Mouse (Mus musculus) embryonic facial prominence, embryonic 14.5 days (tissue): Measurements from ENCODE around the gene Hoxb6. TPM values are rescaled to one million over a fixed set of nuclear protein-coding genes. Genes with fewer than 3 reads are reported as not detected.

Source experiments
- ATAC-seq: fragments of 200-750 bp; cut with Nextera tagmentation; 2 replicates; pipeline ENCODE4 v1.8.0; 2017; ENCODE audit warnings: low read depth, moderate number of reproducible peaks, moderate TSS enrichment
- DNase-seq: peaks from one replicate; pipeline ENCODE4 v3.0.0-alpha.2; 2015; ENCODE audit warnings: low spot score
- H3K27ac ChIP-seq: fragments of 300-500 bp; sonication (generic); replicated peaks from 2 replicates; pipeline ENCODE4 v1.5.1; 2014; ENCODE audit warnings: low read depth, mild to moderate bottlenecking, low read length, moderate library complexity
- H3K27me3 ChIP-seq: fragments of 300-500 bp; sonication (generic); replicated peaks from 2 replicates; pipeline ENCODE4 v1.6.1; 2014; ENCODE audit warnings: low read length; ENCODE audit not compliant: control insufficient read depth, insufficient read depth
- H3K36me3 ChIP-seq: fragments of 300-500 bp; sonication (generic); 2 replicates; pipeline ENCODE4 v1.6.1; 2014; ENCODE audit warnings: low read length, mixed read lengths; ENCODE audit not compliant: control insufficient read depth, insufficient read depth
- H3K4me1 ChIP-seq: fragments of 300-500 bp; sonication (generic); 2 replicates; pipeline ENCODE4 v1.6.1; 2014; ENCODE audit warnings: antibody characterized with exemption, low read length; ENCODE audit not compliant: control insufficient read depth, insufficient read depth
- H3K4me2 ChIP-seq: fragments of 300-500 bp; sonication (generic); 2 replicates; pipeline ENCODE4 v1.6.1; 2014; ENCODE audit warnings: low read depth, mild to moderate bottlenecking, low read length, moderate library complexity, mixed read lengths
- H3K4me3 ChIP-seq: fragments of 300-500 bp; sonication (generic); 2 replicates; pipeline ENCODE4 v1.5.1; 2014; ENCODE audit warnings: low read depth, mild to moderate bottlenecking, low read length
- H3K9ac ChIP-seq: fragments of 300-500 bp; sonication (generic); 2 replicates; pipeline ENCODE4 v1.6.1; 2014; ENCODE audit warnings: low read depth, mild to moderate bottlenecking, low read length, moderate library complexity, mixed read lengths
- H3K9me3 ChIP-seq: fragments of 300-500 bp; sonication (generic); 2 replicates; pipeline ENCODE4 v1.6.1; 2016; ENCODE audit warnings: low read length; ENCODE audit not compliant: control insufficient read depth
- WGBS: fragments of 180-500 bp; shearing (Covaris S2); extraction: QIAGEN DNeasy Blood & Tissue Kit; methylation state at CpG from one replicate; pipeline ENCODE4 v1.1.7; 2014; 5-methylcytosine and 5-hydroxymethylcytosine counted together
- polyA plus RNA-seq: library from polyadenylated mRNA; unstranded; fragments of >200 nt; fragmentation: Nextera tagmentation; extraction: Ambion mirVana; gene quantifications from 2 replicates; pipeline ENCODE4 v1.2.1, GENCODE M21; 2014

Gene Hoxb6
- polyA plus RNA-seq, result 0.22 and 0.97 TPM in 2 replicates

- peak within 1 kb of the TSS; percentile 2; the same call in 1 of the 2 replicates for H3K4me3 ChIP-seq
- H3K27ac ChIP-seq, result no peak within 1 kb of the TSS; the same call in 1 of the 2 replicates
- no peak for DNase-seq
- no peak for ATAC-seq
- no peaks in the 10 kb centered on the region for H3K36me3 ChIP-seq
- no peaks in the 10 kb centered on the region for H3K4me1 ChIP-seq
- H3K4me2 ChIP-seq, result no peak within 1 kb of the TSS
- WGBS, result 3% methylated on average over 22 of the region's 22 CpGs
- no peaks in the 10 kb centered on the region for H3K9me3 ChIP-seq
- peaks cover 99% of the 10 kb centered on the region for H3K27me3 ChIP-seq
- H3K9ac ChIP-seq, result 0 out of 2 replicates have a peak within 1 kb of the TSS, but pooled peaks have one; percentile 19
Observed at GRCm38 (mm10) chr11:96291681-96292564, at the start of gene Hoxb6. Gene Hoxb6 (plus strand): TSS chr11:96292476.

DNA sequence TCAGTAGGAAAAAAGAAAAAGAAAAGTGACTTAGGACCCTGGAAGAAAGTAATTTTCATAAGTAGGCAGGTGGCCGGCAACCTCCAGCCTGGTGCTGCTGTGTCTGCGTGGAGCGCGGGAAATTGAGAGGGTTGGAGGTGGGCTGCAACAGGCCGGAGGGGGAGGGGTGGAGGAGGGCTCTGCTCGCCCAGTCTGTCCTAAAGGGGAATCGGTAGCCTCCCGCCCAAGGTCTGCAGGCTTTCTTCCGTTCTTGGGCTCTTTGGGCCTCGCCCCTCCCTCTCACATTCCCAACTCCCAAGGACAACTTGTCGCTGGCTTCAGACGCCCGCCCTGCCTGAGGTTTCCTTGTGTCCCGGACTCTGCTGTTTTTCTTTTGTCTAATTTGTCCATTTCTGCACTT is 41.4 kb upstream of the Hoxb6 start:
- no peak overlapping the region for H3K4me3 ChIP-seq
- no peak overlapping the region for H3K4me2 ChIP-seq
- no peak overlapping the region for H3K27ac ChIP-seq
- DNase-seq, result no peak
- H3K4me1 ChIP-seq, result no peaks in the 10 kb centered on the region
- H3K9ac ChIP-seq, result no peak overlapping the region
- ATAC-seq, result no peak
- H3K27me3 ChIP-seq, result peaks cover 90% of the 10 kb centered on the region
- WGBS, result 2% methylated on average over 8 of the region's 14 CpGs
- no peaks in the 10 kb centered on the region for H3K9me3 ChIP-seq
- H3K36me3 ChIP-seq, result no peaks in the 10 kb centered on the region

- Histone ChIP-seq H3K9ac (no peak overlapping the region), H3K4me3 (no peak overlapping the region), H3K27ac (no peak overlapping the region), H3K36me3 (no peaks in the 10 kb centered on the region), H3K9me3 (no peaks in the 10 kb centered on the region), H3K4me2 (no peak overlapping the region), H3K27me3 (peaks cover 91% of the 10 kb centered on the region), H3K4me1 (no peaks in the 10 kb centered on the region)
- no peak for DNase-seq
- WGBS, result 1% methylated on average over 42 of the region's 46 CpGs
- no peak for ATAC-seq
Observed at GRCm38 (mm10) chr11:96251480-96252031, 40.7 kb upstream of the Hoxb6 start.

- WGBS, result 1% methylated on average over 12 of the region's 12 CpGs
- Histone ChIP-seq H3K9me3 (no peaks in the 10 kb centered on the region), H3K9ac (no peak overlapping the region), H3K4me3 (no peak overlapping the region), H3K27me3 (peaks cover 90% of the 10 kb centered on the region), H3K36me3 (no peaks in the 10 kb centered on the region), H3K4me1 (no peaks in the 10 kb centered on the region), H3K4me2 (no peak overlapping the region), H3K27ac (no peak overlapping the region)
- ATAC-seq, result no peak
- no peak for DNase-seq
Observed at GRCm38 (mm10) chr11:96252541-96253120, 39.6 kb upstream of the Hoxb6 start.

DNA sequence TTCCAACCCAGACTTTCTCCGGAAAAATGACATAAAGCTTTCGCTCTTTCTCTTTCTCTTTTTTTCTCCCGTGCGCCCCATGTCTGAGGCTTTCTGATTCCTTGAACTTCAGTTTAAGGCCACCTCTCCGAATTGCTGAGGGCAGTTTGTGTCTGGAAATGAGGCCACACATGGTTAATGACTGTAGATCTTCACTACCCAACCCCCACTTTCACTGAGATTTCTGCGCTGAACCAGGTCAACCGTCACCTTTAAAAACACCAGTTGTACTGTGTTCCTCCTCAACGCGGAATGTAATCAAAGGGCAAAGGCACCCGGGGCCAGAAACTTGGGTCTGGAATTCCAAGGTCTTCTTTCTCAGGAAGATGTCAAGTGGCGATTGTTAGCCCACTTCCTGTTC is 38.1 kb upstream of the Hoxb6 start:
- no peak for ATAC-seq
- no peak overlapping the region for H3K4me3 ChIP-seq
- DNase-seq, result no peak
- H3K27ac ChIP-seq, result no peak overlapping the region
- no peaks in the 10 kb centered on the region for H3K4me1 ChIP-seq
- no peaks in the 10 kb centered on the region for H3K36me3 ChIP-seq
- H3K27me3 ChIP-seq, result peaks cover 99% of the 10 kb centered on the region
- H3K4me2 ChIP-seq, result no peak overlapping the region
- WGBS, result 3% methylated on average over 11 of the region's 11 CpGs
- no peak overlapping the region for H3K9ac ChIP-seq
- H3K9me3 ChIP-seq, result no peaks in the 10 kb centered on the region

DNA sequence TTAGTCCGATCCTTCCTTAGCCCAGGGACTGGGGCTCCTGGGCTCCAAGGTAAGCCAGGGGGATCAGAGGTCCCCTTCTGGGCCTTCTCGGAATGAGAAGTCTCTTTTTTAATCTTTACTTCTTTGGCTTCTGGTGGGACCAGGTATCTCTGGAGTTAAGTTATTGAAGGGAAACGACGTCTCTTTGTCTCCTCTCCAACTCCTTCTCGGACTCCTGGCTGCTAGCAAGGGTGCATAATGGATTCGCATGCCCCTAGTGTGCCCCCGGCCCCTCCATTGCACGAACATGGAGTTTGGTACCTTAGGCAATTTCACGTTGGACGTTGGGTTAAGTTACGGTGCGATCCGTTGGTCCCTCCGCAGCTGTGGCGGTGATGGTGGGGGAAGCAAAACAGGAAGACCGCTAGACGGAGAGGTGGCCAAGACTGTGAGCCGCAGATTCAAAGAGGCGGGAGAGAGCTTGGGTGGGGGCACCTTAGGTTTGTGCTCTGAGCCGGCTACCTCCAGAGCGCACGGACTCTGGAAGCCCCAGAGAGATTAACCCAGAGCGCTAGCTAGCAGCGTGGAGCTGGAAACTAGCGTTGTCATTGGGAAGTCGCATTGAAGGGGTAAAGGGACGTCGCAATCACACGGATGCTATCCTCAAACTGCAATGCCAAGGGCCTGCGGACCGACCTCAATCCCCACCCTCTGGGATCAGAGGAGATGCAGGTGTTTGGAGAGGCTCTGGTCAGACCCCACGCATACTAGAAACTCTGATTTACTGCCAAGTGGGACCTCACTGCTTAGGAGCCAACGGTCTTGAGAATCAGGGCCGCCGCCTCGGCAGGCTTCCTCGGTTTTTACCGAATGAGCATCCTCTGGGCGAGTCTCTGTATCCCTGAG is 36.9 kb upstream of the Hoxb6 start:
- WGBS, result 2% methylated on average over 39 of the region's 39 CpGs
- Histone ChIP-seq H3K4me1 (no peaks in the 10 kb centered on the region), H3K36me3 (no peaks in the 10 kb centered on the region), H3K9ac (no peak overlapping the region), H3K4me3 (no peak overlapping the region), H3K27me3 (peaks cover 99% of the 10 kb centered on the region), H3K27ac (no peak overlapping the region), H3K9me3 (no peaks in the 10 kb centered on the region), H3K4me2 (no peak overlapping the region)
- DNase-seq (no peak), ATAC-seq (no peak)

GRCm38 (mm10) chr11:96255996-96256445 is 36.3 kb upstream of the Hoxb6 start:
- no peaks in the 10 kb centered on the region for H3K9me3 ChIP-seq
- no peak overlapping the region for H3K4me2 ChIP-seq
- H3K4me1 ChIP-seq, result no peaks in the 10 kb centered on the region
- no peak overlapping the region for H3K4me3 ChIP-seq
- no peak overlapping the region for H3K27ac ChIP-seq
- WGBS, result under 1% methylated on average over 14 of the region's 14 CpGs
- no peaks in the 10 kb centered on the region for H3K36me3 ChIP-seq
- H3K27me3 ChIP-seq, result peaks cover 99% of the 10 kb centered on the region
- DNase-seq (no peak), ATAC-seq (no peak)
- H3K9ac ChIP-seq, result no peak overlapping the region

GRCm38 (mm10) chr11:96257141-96257540 is 35.1 kb upstream of the Hoxb6 start:
- Histone ChIP-seq H3K36me3 (no peaks in the 10 kb centered on the region), H3K4me1 (no peaks in the 10 kb centered on the region), H3K27me3 (peaks cover 99% of the 10 kb centered on the region), H3K4me3 (no peak overlapping the region), H3K9ac (no peak overlapping the region), H3K27ac (no peak overlapping the region), H3K9me3 (no peaks in the 10 kb centered on the region), H3K4me2 (no peak overlapping the region)
- DNase-seq, result no peak
- ATAC-seq, result no peak
- WGBS, result 22% methylated on average over 2 of the region's 2 CpGs
